In genomic region chr13:6492916-6493619, GRCm38 (mm10) we compare ENCODE assay signal across 18 mouse cellular contexts. TPM values are rescaled to one million over a fixed set of nuclear protein-coding genes. Genes with fewer than 3 reads are reported as not detected.
DNase-seq lines count a peak whose midpoint lies in the region; ATAC-seq and TF ChIP-seq lines count a peak whose summit lies in the region.
"Had no signal": no experiment of that assay in that cellular context is flagged by ENCODE, and none has a peak within 500 bp of the region (broad histone marks: within the 10 kb centered on the region; RNA-seq: fewer than 3 reads in every experiment).

No protein-coding gene starts in this region.

- peak; percentile 26 for DNase-seq in embryonic facial prominence, embryonic 11.5 days (ENCODE audit: low spot score)
- DNase-seq in embryonic facial prominence, embryonic 10.5 days (ENCODE audit: low spot score) = no peak
- DNase-seq in heart, embryonic 10.5 days (ENCODE audit: low spot score) = no peak
- no peak for DNase-seq in left cerebral cortex, adult 2 months (ENCODE audit: extremely low spot score in 1 of 2, low spot score in 2 of 2)
- DNase-seq in left cerebral cortex, adult 8-10 months (ENCODE audit: low spot score in 2 of 2) = no peak
- DNase-seq in liver, embryonic 11.5 days (ENCODE audit: low spot score) = no peak
- DNase-seq: adrenal gland, postnatal 10 days; cerebellum, postnatal 36 days; thymus, adult 18-20 months had no signal

- H3K27ac ChIP-seq in embryonic facial prominence, embryonic 11.5 days (replicated peaks; ENCODE audit: low read depth, low read length) = no peak overlapping the region
- H3K27ac ChIP-seq in embryonic facial prominence, embryonic 10.5 days (replicated peaks) = no peak overlapping the region
- peak overlapping the region; percentile 5 to 64; a peak in 2 of 4 replicates for H3K27ac ChIP-seq in heart, embryonic 14.5 days (replicated peaks in 1 of 2; ENCODE audit: control insufficient read depth in 1 of 2, insufficient read depth in 1 of 2, low read depth in 2 of 2, low read length in 2 of 2)
- no peak overlapping the region for H3K27ac ChIP-seq in heart, embryonic 10.5 days
- H3K27ac ChIP-seq in left cerebral cortex, adult 2 months = peak overlapping the region; percentile 66
- peak overlapping the region; percentile 10; the same call in 1 of the 2 replicates for H3K27ac ChIP-seq in stomach, embryonic 16.5 days (ENCODE audit: low read length)
- no peak overlapping the region for H3K27ac ChIP-seq in liver, embryonic 11.5 days (ENCODE audit: low read depth, low read length)
- H3K27ac ChIP-seq: forebrain, embryonic 15.5 days; hindbrain, embryonic 14.5 days; liver, embryonic 15.5 days had no signal

- no peak overlapping the region for H3K9ac ChIP-seq in embryonic facial prominence, embryonic 11.5 days (replicated peaks; ENCODE audit: low read length)
- no peak overlapping the region for H3K9ac ChIP-seq in heart, embryonic 14.5 days (ENCODE audit: low read length)
- H3K9ac ChIP-seq in stomach, embryonic 16.5 days (ENCODE audit: low read length) = no peak overlapping the region
- H3K9ac ChIP-seq in liver, embryonic 11.5 days (ENCODE audit: low read depth, low read length) = no peak overlapping the region
- H3K9ac ChIP-seq: forebrain, embryonic 15.5 days; hindbrain, embryonic 14.5 days; liver, embryonic 15.5 days had no signal

- H3K4me2 ChIP-seq in embryonic facial prominence, embryonic 11.5 days (ENCODE audit: low read depth, low read length) = no peak overlapping the region
- H3K4me2 ChIP-seq in heart, embryonic 14.5 days (ENCODE audit: low read length) = no peak overlapping the region
- H3K4me2 ChIP-seq in stomach, embryonic 16.5 days (ENCODE audit: low read depth, low read length) = no peak overlapping the region
- H3K4me2 ChIP-seq in liver, embryonic 11.5 days = no peak overlapping the region
- H3K4me2 ChIP-seq: forebrain, embryonic 15.5 days; hindbrain, embryonic 14.5 days; liver, embryonic 15.5 days; midbrain, embryonic 11.5 days had no signal

- no peak for TF ChIP-seq CTCF in left cerebral cortex, adult 2 months (IDR thresholded peaks at IDR 0.05)

- H3K4me3 ChIP-seq in embryonic facial prominence, embryonic 11.5 days (ENCODE audit: low read depth, low read length) = no peak overlapping the region
- H3K4me3 ChIP-seq in embryonic facial prominence, embryonic 10.5 days = no peak overlapping the region
- no peak overlapping the region for H3K4me3 ChIP-seq in heart, embryonic 14.5 days (ENCODE audit: control insufficient read depth in 1 of 2, insufficient read depth in 1 of 2, low read depth in 1 of 2, low read length in 2 of 2)
- no peak overlapping the region for H3K4me3 ChIP-seq in heart, embryonic 10.5 days
- H3K4me3 ChIP-seq in left cerebral cortex, adult 2 months = no peak overlapping the region
- H3K4me3 ChIP-seq in stomach, embryonic 16.5 days (replicated peaks; ENCODE audit: low read length) = no peak overlapping the region
- H3K4me3 ChIP-seq in liver, embryonic 11.5 days (ENCODE audit: low read depth, low read length) = no peak overlapping the region
- H3K4me3 ChIP-seq: forebrain, embryonic 15.5 days; liver, embryonic 15.5 days had no signal

- ATAC-seq in embryonic facial prominence, embryonic 11.5 days (replicated peaks; ENCODE audit: insufficient number of reproducible peaks, low FRiP score, low TSS enrichment, low read depth) = no peak
- peak; percentile 61 for ATAC-seq in heart, embryonic 14.5 days (ENCODE audit: insufficient number of reproducible peaks, insufficient read depth, low FRiP score, low read depth)
- no peak for ATAC-seq in stomach, embryonic 16.5 days (ENCODE audit: insufficient read depth, low FRiP score)
- no peak for ATAC-seq in liver, embryonic 11.5 days (replicated peaks; ENCODE audit: low FRiP score)
- ATAC-seq: activated CD4-positive, CD25-positive, alpha-beta regulatory T cell, adult 4 months; CD4-positive, CD25-positive, alpha-beta regulatory T cell, adult 4 months; forebrain, embryonic 15.5 days; intestine, embryonic 16.5 days had no signal

- H3K4me1 ChIP-seq in embryonic facial prominence, embryonic 11.5 days (ENCODE audit: control insufficient read depth, insufficient read depth, low read length) = no peaks in the 10 kb centered on the region
- no peaks in the 10 kb centered on the region for H3K4me1 ChIP-seq in embryonic facial prominence, embryonic 10.5 days
- H3K4me1 ChIP-seq in heart, embryonic 14.5 days (ENCODE audit: control insufficient read depth in 2 of 2, insufficient read depth in 2 of 2, low read length in 2 of 2) = peaks cover 3 to 6% of the 10 kb centered on the region in 2 experiments; a peak in 3 of 4 replicates
- 0 out of 2 replicates have a peak, but pooled peaks cover 6% of the 10 kb centered on the region for H3K4me1 ChIP-seq in heart, embryonic 10.5 days
- no peaks in the 10 kb centered on the region for H3K4me1 ChIP-seq in stomach, embryonic 16.5 days (ENCODE audit: control insufficient read depth, insufficient read depth, low read length)
- H3K4me1 ChIP-seq in liver, embryonic 11.5 days (replicated peaks; ENCODE audit: control insufficient read depth, insufficient read depth, low read length) = no peaks in the 10 kb centered on the region
- H3K4me1 ChIP-seq: forebrain, embryonic 15.5 days; liver, embryonic 15.5 days had no signal

- H3K36me3 ChIP-seq in embryonic facial prominence, embryonic 11.5 days (replicated peaks; ENCODE audit: control insufficient read depth, insufficient read depth, low read depth, low read length) = no peaks in the 10 kb centered on the region
- no peaks in the 10 kb centered on the region for H3K36me3 ChIP-seq in embryonic facial prominence, embryonic 10.5 days (replicated peaks)
- H3K36me3 ChIP-seq in heart, embryonic 14.5 days (ENCODE audit: control insufficient read depth, insufficient read depth, low read length) = no peaks in the 10 kb centered on the region
- H3K36me3 ChIP-seq in heart, embryonic 10.5 days = no peaks in the 10 kb centered on the region
- H3K36me3 ChIP-seq in stomach, embryonic 16.5 days (ENCODE audit: control insufficient read depth, insufficient read depth, low read length) = no peaks in the 10 kb centered on the region
- no peaks in the 10 kb centered on the region for H3K36me3 ChIP-seq in liver, embryonic 11.5 days (ENCODE audit: control insufficient read depth, insufficient read depth, low read length)
- H3K36me3 ChIP-seq: forebrain, embryonic 15.5 days; liver, embryonic 15.5 days had no signal

- WGBS in embryonic facial prominence, embryonic 11.5 days = 58% methylated on average over 5 of the region's 5 CpGs
- whole genome bisulfite sequencing in embryonic facial prominence, embryonic 10.5 days = 76% methylated on average over 5 of the region's 5 CpGs
- WGBS in heart, embryonic 14.5 days = 39% methylated on average over 5 of the region's 5 CpGs
- 54% methylated on average over 5 of the region's 5 CpGs for WGBS in heart, embryonic 10.5 days
- WGBS in stomach, embryonic 16.5 days = 44% methylated on average over 5 of the region's 5 CpGs
- WGBS in liver, embryonic 11.5 days = 68% methylated on average over 5 of the region's 5 CpGs

- no peaks in the 10 kb centered on the region for H3K27me3 ChIP-seq in embryonic facial prominence, embryonic 11.5 days (ENCODE audit: control insufficient read depth, insufficient read depth, low read length)
- H3K27me3 ChIP-seq in embryonic facial prominence, embryonic 10.5 days (replicated peaks; ENCODE audit: low read depth, poor library complexity, severe bottlenecking) = no peaks in the 10 kb centered on the region
- H3K27me3 ChIP-seq in heart, embryonic 14.5 days (ENCODE audit: control insufficient read depth, insufficient read depth, low read length) = no peaks in the 10 kb centered on the region
- H3K27me3 ChIP-seq in heart, embryonic 10.5 days (ENCODE audit: insufficient read depth, poor library complexity, severe bottlenecking) = no peaks in the 10 kb centered on the region
- no peaks in the 10 kb centered on the region for H3K27me3 ChIP-seq in stomach, embryonic 16.5 days (ENCODE audit: control insufficient read depth, insufficient read depth, low read length)
- H3K27me3 ChIP-seq in liver, embryonic 11.5 days (replicated peaks; ENCODE audit: control insufficient read depth, insufficient read depth, low read length) = no peaks in the 10 kb centered on the region
- H3K27me3 ChIP-seq: forebrain, embryonic 15.5 days; liver, embryonic 15.5 days had no signal

- intact Hi-C loops in left cerebral cortex, adult 2 months (cut with DNase I) = no loop called here

- no peaks in the 10 kb centered on the region for H3K9me3 ChIP-seq in embryonic facial prominence, embryonic 11.5 days (replicated peaks; ENCODE audit: control insufficient read depth, low read length)
- no peaks in the 10 kb centered on the region for H3K9me3 ChIP-seq in embryonic facial prominence, embryonic 10.5 days
- H3K9me3 ChIP-seq in heart, embryonic 14.5 days (ENCODE audit: control insufficient read depth, low read length) = no peaks in the 10 kb centered on the region
- H3K9me3 ChIP-seq in heart, embryonic 10.5 days = no peaks in the 10 kb centered on the region
- H3K9me3 ChIP-seq in stomach, embryonic 16.5 days (replicated peaks; ENCODE audit: control insufficient read depth, low read length) = no peaks in the 10 kb centered on the region
- H3K9me3 ChIP-seq in liver, embryonic 11.5 days (ENCODE audit: control insufficient read depth, low read length) = no peaks in the 10 kb centered on the region
- H3K9me3 ChIP-seq: forebrain, embryonic 15.5 days; liver, embryonic 15.5 days had no signal

RNA-seq across cellular contexts. Expression of gene Pitrm1, which starts 54.9 kb away (rescaled TPM):
- polyA plus RNA-seq in embryonic facial prominence, embryonic 11.5 days (2014; fragmentation: Nextera tagmentation; extraction: Ambion mirVana) = 141 and 153 TPM in 2 replicates
- polyA plus RNA-seq in embryonic facial prominence, embryonic 10.5 days (2016; fragmentation: Nextera tagmentation; extraction: Ambion mirVana) = 129 and 131 TPM in 2 replicates
- polyA plus RNA-seq in heart, embryonic 14.5 days (2014; fragmentation: Nextera tagmentation; extraction: Ambion mirVana) = 80.4 TPM in 2 replicates
- polyA plus RNA-seq in heart, embryonic 10.5 days (2016; fragmentation: Nextera tagmentation; extraction: Ambion mirVana) = 86.1 and 93.6 TPM in 2 replicates
- 10 to 100 TPM; 54.3 to 56.7 TPM for total RNA-seq in left cerebral cortex, adult 2 months (2021)
- 10 to 100 TPM; 47.4 to 63.2 (median 56.1) TPM for total RNA-seq in left cerebral cortex, adult 8-10 months (2022)
- 73.4 and 75.4 TPM in 2 replicates for polyA plus RNA-seq in stomach, embryonic 16.5 days (2015; fragmentation: Nextera tagmentation; extraction: Ambion mirVana)
- polyA plus RNA-seq in liver, embryonic 11.5 days (2014; fragmentation: Nextera tagmentation; extraction: Ambion mirVana) = 150 and 173 TPM in 2 replicates

Comparison
In these comparisons a context has a peak if more than half of its experiments do, and no peak if none do; other contexts are left out.
1. H3K27ac ChIP-seq: peak in heart, embryonic 14.5 days (2 of 2), left cerebral cortex, adult 2 months (single experiment) and stomach, embryonic 16.5 days (single experiment); none in embryonic facial prominence, embryonic 11.5 days (single experiment), embryonic facial prominence, embryonic 10.5 days (single experiment), heart, embryonic 10.5 days (single experiment) and liver, embryonic 11.5 days (single experiment).